ENCODE assay signal across 14 mouse cellular contexts in the genomic region with DNA sequence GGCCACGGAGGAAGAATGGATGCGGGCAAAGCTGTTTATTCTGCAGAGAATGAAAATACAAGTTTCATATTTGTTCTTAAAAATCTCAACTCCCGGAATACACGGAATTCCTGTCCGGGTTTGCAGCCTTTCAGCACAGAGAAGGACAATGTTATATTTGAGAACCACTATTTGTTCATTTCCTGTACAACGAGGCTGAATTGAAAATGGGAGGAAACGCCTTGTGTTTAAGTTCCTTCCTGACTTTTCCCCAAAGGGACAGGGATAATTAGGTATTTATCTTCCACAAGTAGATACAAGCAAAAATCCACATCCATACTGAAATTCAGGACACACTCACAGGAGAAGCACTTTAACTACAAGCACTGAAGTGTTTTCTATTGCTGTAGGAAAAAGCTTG. TPM values are rescaled to one million over a fixed set of nuclear protein-coding genes. Genes with fewer than 3 reads are reported as not detected.
DNase-seq lines count a peak whose midpoint lies in the region; ATAC-seq and TF ChIP-seq lines count a peak whose summit lies in the region.
"Had no signal": no experiment of that assay in that cellular context is flagged by ENCODE, and none has a peak within 500 bp of the region (broad histone marks: within the 10 kb centered on the region; RNA-seq: fewer than 3 reads in every experiment).

No protein-coding gene starts in this region.

- TF ChIP-seq CTCF in kidney, postnatal 0 days (IDR thresholded peaks at IDR 0.05; ENCODE audit: low read depth), result no peak

- no peaks in the 10 kb centered on the region for H3K4me1 ChIP-seq in lung, embryonic 15.5 days
- no peaks in the 10 kb centered on the region for H3K4me1 ChIP-seq in heart, embryonic 10.5 days
- no peaks in the 10 kb centered on the region for H3K4me1 ChIP-seq in heart, embryonic 15.5 days (replicated peaks)
- no peaks in the 10 kb centered on the region for H3K4me1 ChIP-seq in kidney, postnatal 0 days (replicated peaks; ENCODE audit: insufficient read depth, low read length)
- H3K4me1 ChIP-seq: embryonic facial prominence, embryonic 13.5 days; forebrain, embryonic 13.5 days had no signal

- H3K4me3 ChIP-seq in lung, embryonic 15.5 days, result no peak overlapping the region
- H3K4me3 ChIP-seq in heart, embryonic 10.5 days, result no peak overlapping the region
- H3K4me3 ChIP-seq in heart, embryonic 15.5 days, result no peak overlapping the region
- H3K4me3 ChIP-seq in kidney, postnatal 0 days (replicated peaks; ENCODE audit: low read depth, low read length), result no peak overlapping the region
- H3K4me3 ChIP-seq: embryonic facial prominence, embryonic 13.5 days; forebrain, embryonic 13.5 days; midbrain, embryonic 13.5 days had no signal

- ATAC-seq in lung, embryonic 15.5 days (ENCODE audit: borderline replicate concordance, extremely low read depth, low FRiP score, low TSS enrichment), result no peak
- ATAC-seq in heart, embryonic 15.5 days (replicated peaks; ENCODE audit: insufficient number of reproducible peaks, insufficient read depth, low FRiP score, low read depth), result no peak
- ATAC-seq in kidney, postnatal 0 days (replicated peaks; ENCODE audit: low FRiP score, low read depth), result no peak
- ATAC-seq: activated CD4-positive, CD25-positive, alpha-beta regulatory T cell, adult 4 months; forebrain, embryonic 13.5 days; inflammation-experienced regulatory T-cells, adult 6 months; midbrain, embryonic 13.5 days had no signal

- DNase-seq in lung, postnatal 14 days, result no peak
- DNase-seq in heart, embryonic 10.5 days (ENCODE audit: low spot score), result no peak
- DNase-seq in kidney, postnatal 0 days (ENCODE audit: low spot score), result peak; percentile 56
- no peak for DNase-seq in layer of hippocampus, adult 11-12 months (ENCODE audit: low spot score)
- DNase-seq in adrenal gland, postnatal 25 days, result no peak
- DNase-seq: cerebellum, postnatal 25 days; layer of hippocampus, adult 9-11 months had no signal

- no peaks in the 10 kb centered on the region for H3K27me3 ChIP-seq in lung, embryonic 15.5 days
- H3K27me3 ChIP-seq in heart, embryonic 10.5 days (ENCODE audit: insufficient read depth, poor library complexity, severe bottlenecking), result no peaks in the 10 kb centered on the region
- H3K27me3 ChIP-seq in heart, embryonic 15.5 days, result no peaks in the 10 kb centered on the region
- H3K27me3 ChIP-seq in kidney, postnatal 0 days (ENCODE audit: insufficient read depth, low read length), result no peaks in the 10 kb centered on the region
- H3K27me3 ChIP-seq: embryonic facial prominence, embryonic 13.5 days; forebrain, embryonic 13.5 days; midbrain, embryonic 13.5 days had no signal

- H3K36me3 ChIP-seq in lung, embryonic 15.5 days, result no peaks in the 10 kb centered on the region
- no peaks in the 10 kb centered on the region for H3K36me3 ChIP-seq in heart, embryonic 10.5 days
- H3K36me3 ChIP-seq in heart, embryonic 15.5 days, result no peaks in the 10 kb centered on the region
- H3K36me3 ChIP-seq in kidney, postnatal 0 days (ENCODE audit: insufficient read depth, low read length), result no peaks in the 10 kb centered on the region
- H3K36me3 ChIP-seq: embryonic facial prominence, embryonic 13.5 days; midbrain, embryonic 13.5 days had no signal

- H3K9me3 ChIP-seq in lung, embryonic 15.5 days, result no peaks in the 10 kb centered on the region
- H3K9me3 ChIP-seq in heart, embryonic 10.5 days, result no peaks in the 10 kb centered on the region
- no peaks in the 10 kb centered on the region for H3K9me3 ChIP-seq in heart, embryonic 15.5 days (replicated peaks)
- no peaks in the 10 kb centered on the region for H3K9me3 ChIP-seq in kidney, postnatal 0 days (replicated peaks; ENCODE audit: low read length)
- H3K9me3 ChIP-seq: embryonic facial prominence, embryonic 13.5 days; forebrain, embryonic 13.5 days; midbrain, embryonic 13.5 days had no signal

- WGBS in lung, embryonic 15.5 days, result 37% methylated on average over 7 of the region's 7 CpGs
- 58% methylated on average over 7 of the region's 7 CpGs for WGBS in heart, embryonic 10.5 days
- WGBS in heart, embryonic 15.5 days, result 55% methylated on average over 7 of the region's 7 CpGs
- WGBS in kidney, postnatal 0 days, result 49% methylated on average over 7 of the region's 7 CpGs

- no peak overlapping the region for H3K4me2 ChIP-seq in lung, embryonic 15.5 days
- peak overlapping the region; percentile 18; the same call in 1 of the 2 replicates for H3K4me2 ChIP-seq in heart, embryonic 15.5 days
- H3K4me2 ChIP-seq in kidney, postnatal 0 days (ENCODE audit: low read length), result no peak overlapping the region
- H3K4me2 ChIP-seq: embryonic facial prominence, embryonic 13.5 days; forebrain, embryonic 13.5 days; midbrain, embryonic 13.5 days had no signal

- H3K9ac ChIP-seq in lung, embryonic 15.5 days, result no peak overlapping the region
- H3K9ac ChIP-seq in heart, embryonic 15.5 days, result no peak overlapping the region
- H3K9ac ChIP-seq in kidney, postnatal 0 days (ENCODE audit: low read depth, low read length), result no peak overlapping the region
- H3K9ac ChIP-seq: embryonic facial prominence, embryonic 13.5 days; forebrain, embryonic 13.5 days; midbrain, embryonic 13.5 days had no signal

- H3K27ac ChIP-seq in lung, embryonic 15.5 days, result 0 out of 2 replicates have a peak overlapping the region, but pooled peaks have one; percentile 47
- H3K27ac ChIP-seq in heart, embryonic 10.5 days, result 0 out of 2 replicates have a peak overlapping the region, but pooled peaks have one; percentile 30
- H3K27ac ChIP-seq in heart, embryonic 15.5 days, result peak overlapping the region; percentile 76
- H3K27ac ChIP-seq in kidney, postnatal 0 days, result peak overlapping the region; percentile 56; the same call in 1 of the 2 replicates
- H3K27ac ChIP-seq: embryonic facial prominence, embryonic 13.5 days; forebrain, embryonic 13.5 days; midbrain, embryonic 13.5 days had no signal

RNA-seq across cellular contexts. Expression of a gene that starts 31.4 kb away (rescaled TPM):
- polyA plus RNA-seq in lung, embryonic 15.5 days (2015; fragmentation: Nextera tagmentation; extraction: Ambion mirVana), result 3.8 TPM in 2 replicates
- 4.0 and 5.4 TPM in 2 replicates for polyA plus RNA-seq in heart, embryonic 10.5 days (2016; fragmentation: Nextera tagmentation; extraction: Ambion mirVana)
- polyA plus RNA-seq in heart, embryonic 15.5 days (2015; fragmentation: Nextera tagmentation; extraction: Ambion mirVana), result 3.3 and 3.4 TPM in 2 replicates
- 4.5 and 5.0 TPM in 2 replicates for polyA plus RNA-seq in kidney, postnatal 0 days (2015; fragmentation: Nextera tagmentation; extraction: Ambion mirVana)
- total RNA-seq in adrenal gland, postnatal 25 days (2021), result 17.9 and 18.6 TPM in 2 replicates

RNA-seq across cellular contexts. Expression of a gene that starts 41.8 kb away (rescaled TPM):
- polyA plus RNA-seq in lung, embryonic 15.5 days (2015; fragmentation: Nextera tagmentation; extraction: Ambion mirVana), result 18.7 and 20.5 TPM in 2 replicates
- 14.7 and 14.9 TPM in 2 replicates for polyA plus RNA-seq in heart, embryonic 10.5 days (2016; fragmentation: Nextera tagmentation; extraction: Ambion mirVana)
- polyA plus RNA-seq in heart, embryonic 15.5 days (2015; fragmentation: Nextera tagmentation; extraction: Ambion mirVana), result 13.4 and 13.9 TPM in 2 replicates
- 16.3 and 17.7 TPM in 2 replicates for polyA plus RNA-seq in kidney, postnatal 0 days (2015; fragmentation: Nextera tagmentation; extraction: Ambion mirVana)
- 16.1 and 27.7 TPM in 2 replicates for total RNA-seq in adrenal gland, postnatal 25 days (2021)
